Mouse (Mus musculus) bone marrow, adult 2 months (tissue): ENCODE results near the gene Sh2d4b. TPM values are rescaled to one million over a fixed set of nuclear protein-coding genes. Genes with fewer than 3 reads are reported as not detected.

ENCODE experiments used
- H3K27ac ChIP-seq: fragments of 200-500 bp; 2 replicates; pipeline ENCODE4 v1.5.1; 2012; ENCODE audit warnings: low read depth, mild to moderate bottlenecking, control low read depth, inconsistent platforms, low read length; ENCODE audit not compliant: control insufficient read depth, poor library complexity, insufficient read depth
- H3K4me1 ChIP-seq: fragments of 200-500 bp; 2 replicates; pipeline ENCODE4 v1.6.1; 2011; ENCODE audit warnings: low read length; ENCODE audit not compliant: control insufficient read depth, insufficient read depth
- H3K4me3 ChIP-seq: fragments of 200-500 bp; replicated peaks from 2 replicates; pipeline ENCODE3; 2011; ENCODE audit warnings: mild to moderate bottlenecking, low read depth, low read length, control low read depth; ENCODE audit not compliant: control insufficient read depth
- CTCF ChIP-seq: fragments of 200-500 bp; IDR thresholded peaks from 2 replicates; pipeline ENCODE4 v1.5.1; 2011; ENCODE audit warnings: low read length, control low read depth; ENCODE audit not compliant: control insufficient read depth, insufficient read depth
- POLR2A ChIP-seq: fragments of 200-500 bp; IDR thresholded peaks from 2 replicates; pipeline ENCODE4 v1.6.1; 2011; ENCODE audit warnings: low read depth, mild to moderate bottlenecking, control low read depth, low read length, borderline replicate concordance; ENCODE audit not compliant: control insufficient read depth
- WGBS: fragments of 180-500 bp; shearing (Covaris S2); methylation state at CpG from one replicate; pipeline ENCODE4 v1.1.7; 2018; 5-methylcytosine and 5-hydroxymethylcytosine counted together
- polyA plus RNA-seq: library from polyadenylated mRNA; stranded (reverse); fragments of >200 nt; gene quantifications from 2 replicates; pipeline ENCODE4 v1.2.4, GENCODE M21; 2011; ENCODE audit warnings: low replicate concordance; ENCODE audit not compliant: missing spikeins, insufficient read depth, insufficient read length

Sh2d4b gene
- polyA plus RNA-seq, 1 experiment = 3.5 TPM

GRCm38 (mm10) chr14:40917632-40918031 is 24.6 kb upstream of the Sh2d4b start:
- 0% methylated on average over 1 of the region's 1 CpGs for WGBS
- Histone ChIP-seq H3K4me3 (no peak overlapping the region), H3K27ac (no peak overlapping the region), H3K4me1 (peaks cover 17% of the 10 kb centered on the region)
- TF ChIP-seq POLR2A = no peak
- TF ChIP-seq CTCF = peak; percentile 97

- peaks cover 16% of the 10 kb centered on the region for H3K4me1 ChIP-seq
- no peak overlapping the region for H3K27ac ChIP-seq
- no peak overlapping the region for H3K4me3 ChIP-seq
- TF ChIP-seq POLR2A (no peak), CTCF (no peak)
- WGBS = 90% methylated on average over 15 of the region's 15 CpGs
Measured at GRCm38 (mm10) chr14:40916667-40917066, 23.6 kb upstream of the Sh2d4b start.

GRCm38 (mm10) chr14:40915838-40916237 is 22.8 kb upstream of the Sh2d4b start:
- TF ChIP-seq CTCF = no peak
- no peak for TF ChIP-seq POLR2A
- Histone ChIP-seq H3K4me1 (peaks cover 14% of the 10 kb centered on the region), H3K27ac (no peak overlapping the region), H3K4me3 (no peak overlapping the region)
- 83% methylated on average over 8 of the region's 8 CpGs for whole genome bisulfite sequencing

- H3K4me1 ChIP-seq = peaks cover 7% of the 10 kb centered on the region
Measured at GRCm38 (mm10) chr14:40914701-40915100, 21.6 kb upstream of the Sh2d4b start.

GRCm38 (mm10) chr14:40913709-40914108 is 20.6 kb upstream of the Sh2d4b start:
- peaks cover under 1% of the 10 kb centered on the region for H3K4me1 ChIP-seq
- no peak overlapping the region for H3K4me3 ChIP-seq
- WGBS = 85% methylated on average over 6 of the region's 6 CpGs
- H3K27ac ChIP-seq = no peak overlapping the region
- TF ChIP-seq CTCF (no peak), POLR2A (no peak)

More at GRCm38 (mm10) chr14:40914701-40915100, 21.6 kb upstream of the Sh2d4b start:
- no peak overlapping the region for H3K4me3 ChIP-seq
- WGBS = 82% methylated on average over 3 of the region's 3 CpGs
- no peak overlapping the region for H3K27ac ChIP-seq
- no peak for TF ChIP-seq POLR2A
- TF ChIP-seq CTCF = no peak

- TF ChIP-seq CTCF (no peak), POLR2A (no peak)
- no peaks in the 10 kb centered on the region for H3K4me1 ChIP-seq
- no peak overlapping the region for H3K27ac ChIP-seq
- H3K4me3 ChIP-seq = no peak overlapping the region
Measured at GRCm38 (mm10) chr14:40911529-40911928, 18.5 kb upstream of the Sh2d4b start.

GRCm38 (mm10) chr14:40908763-40909162 is 15.7 kb upstream of the Sh2d4b start:
- no peaks in the 10 kb centered on the region for H3K4me1 ChIP-seq
- WGBS = 88% methylated on average over 9 of the region's 9 CpGs
- TF ChIP-seq CTCF = no peak
- TF ChIP-seq POLR2A = no peak

GRCm38 (mm10) chr14:40906770-40907169 is 13.7 kb upstream of the Sh2d4b start:
- no peak for TF ChIP-seq POLR2A
- no peak for TF ChIP-seq CTCF
- Histone ChIP-seq H3K4me3 (no peak overlapping the region), H3K4me1 (no peaks in the 10 kb centered on the region), H3K27ac (no peak overlapping the region)
- 70% methylated on average over 9 of the region's 9 CpGs for WGBS

More at GRCm38 (mm10) chr14:40908763-40909162, 15.7 kb upstream of the Sh2d4b start:
- Histone ChIP-seq H3K4me3 (no peak overlapping the region), H3K27ac (no peak overlapping the region)

- H3K4me3 ChIP-seq = no peak overlapping the region
- no peaks in the 10 kb centered on the region for H3K4me1 ChIP-seq
- WGBS = 81% methylated on average over 8 of the region's 8 CpGs
- TF ChIP-seq CTCF = no peak
- TF ChIP-seq POLR2A = no peak
- no peak overlapping the region for H3K27ac ChIP-seq
Measured at GRCm38 (mm10) chr14:40905813-40906212, 12.7 kb upstream of the Sh2d4b start.
